11 mouse cellular contexts compared by ENCODE assay signal in genomic region chr9:58672474-58672873, GRCm38 (mm10).
DNase-seq lines count a peak whose midpoint lies in the region; ATAC-seq and TF ChIP-seq lines count a peak whose summit lies in the region.
"Had no signal": no experiment of that assay in that cellular context is flagged by ENCODE, and none has a peak within 500 bp of the region (broad histone marks: within the 10 kb centered on the region; RNA-seq: fewer than 3 reads in every experiment).

No protein-coding gene starts in this region.

- TF ChIP-seq CTCF in liver, adult 2 months (IDR thresholded peaks at IDR 0.05; ENCODE audit: low read depth, low read length): no peak
- TF ChIP-seq CTCF in liver, postnatal 0 days (IDR thresholded peaks at IDR 0.05; ENCODE audit: low read depth): no peak

- H3K4me1 ChIP-seq in liver, adult 2 months (ENCODE audit: control insufficient read depth, insufficient read depth, low read length): no peaks in the 10 kb centered on the region
- H3K4me1 ChIP-seq in liver, postnatal 0 days (ENCODE audit: insufficient read depth): no peaks in the 10 kb centered on the region
- no peaks in the 10 kb centered on the region for H3K4me1 ChIP-seq in forebrain, embryonic 12.5 days

- no peak overlapping the region for H3K4me2 ChIP-seq in liver, postnatal 0 days (ENCODE audit: low read depth, low read length)
- H3K4me2 ChIP-seq in forebrain, embryonic 12.5 days: no peak overlapping the region

- no peak for TF ChIP-seq EP300 in liver, postnatal 0 days (IDR thresholded peaks at IDR 0.05; ENCODE audit: low read depth)

- no peaks in the 10 kb centered on the region for H3K27me3 ChIP-seq in liver, adult 2 months (ENCODE audit: control insufficient read depth, insufficient read depth, low read length)
- H3K27me3 ChIP-seq in liver, postnatal 0 days (ENCODE audit: insufficient read depth, low read length): no peaks in the 10 kb centered on the region
- H3K27me3 ChIP-seq in forebrain, embryonic 12.5 days: no peaks in the 10 kb centered on the region

- ATAC-seq in liver, postnatal 0 days: no peak
- no peak for ATAC-seq in forebrain, embryonic 12.5 days (ENCODE audit: low FRiP score)

- no peak for TF ChIP-seq POLR2A in liver, adult 2 months (IDR thresholded peaks at IDR 0.05; ENCODE audit: extremely low read depth, insufficient read depth, low read length)

- no peaks in the 10 kb centered on the region for H3K9me3 ChIP-seq in liver, postnatal 0 days (ENCODE audit: low read length)
- H3K9me3 ChIP-seq in forebrain, embryonic 12.5 days: no peaks in the 10 kb centered on the region
- H3K9me3 ChIP-seq: G1E had no signal

- peak; percentile 60 for DNase-seq in liver, adult 2 months (ENCODE audit: extremely low read depth, low read depth, low spot score)
- no peak for DNase-seq in liver, postnatal 0 days
- peak; percentile 33 for DNase-seq in fibroblast of lung, adult 2 months (ENCODE audit: low read depth)
- DNase-seq in kidney, postnatal 10 days: peak; percentile 33
- DNase-seq in skeletal muscle tissue, adult 2 months (ENCODE audit: low read depth, low spot score): peak; percentile 80
- no peak for DNase-seq in cerebellum, postnatal 14 days
- no peak for DNase-seq in neural tube, embryonic 10.5 days (ENCODE audit: extremely low spot score, low spot score)
- DNase-seq: layer of hippocampus, postnatal 36 days; thymus, adult 2 months had no signal

- H3K27ac ChIP-seq in liver, adult 2 months (replicated peaks; ENCODE audit: insufficient read depth, low read depth, low read length): no peak overlapping the region
- H3K27ac ChIP-seq in liver, postnatal 0 days (ENCODE audit: low read depth): no peak overlapping the region
- no peak overlapping the region for H3K27ac ChIP-seq in forebrain, embryonic 12.5 days

- H3K79me2 ChIP-seq in liver, adult 2 months (ENCODE audit: control insufficient read depth, insufficient read depth, low read length): no peaks in the 10 kb centered on the region

- 34% methylated on average over 4 of the region's 4 CpGs for WGBS in liver, adult 2 months
- 57% methylated on average over 4 of the region's 4 CpGs for WGBS in liver, postnatal 0 days (ENCODE audit: insufficient replicate concordance)
- WGBS in forebrain, embryonic 12.5 days: 82% methylated on average over 4 of the region's 4 CpGs

- no peak overlapping the region for H3K9ac ChIP-seq in liver, adult 2 months (ENCODE audit: low read depth, low read length)
- no peak overlapping the region for H3K9ac ChIP-seq in liver, postnatal 0 days (replicated peaks)
- no peak overlapping the region for H3K9ac ChIP-seq in forebrain, embryonic 12.5 days

- H3K36me3 ChIP-seq in liver, adult 2 months (ENCODE audit: control insufficient read depth, insufficient read depth, low read length): no peaks in the 10 kb centered on the region
- H3K36me3 ChIP-seq in liver, postnatal 0 days (replicated peaks; ENCODE audit: insufficient read depth, low read length): no peaks in the 10 kb centered on the region
- no peaks in the 10 kb centered on the region for H3K36me3 ChIP-seq in forebrain, embryonic 12.5 days (replicated peaks)

- no peak overlapping the region for H3K4me3 ChIP-seq in liver, adult 2 months (ENCODE audit: insufficient read depth, low read depth, low read length)
- H3K4me3 ChIP-seq in liver, postnatal 0 days (ENCODE audit: low read depth, low read length): no peak overlapping the region
- no peak overlapping the region for H3K4me3 ChIP-seq in forebrain, embryonic 12.5 days (replicated peaks)

Comparison
In these comparisons a context has a peak if more than half of its experiments do, and no peak if none do; other contexts are left out.
1. DNase-seq: peak in liver, adult 2 months (single experiment), fibroblast of lung, adult 2 months (single experiment), kidney, postnatal 10 days (single experiment) and skeletal muscle tissue, adult 2 months (single experiment); none in liver, postnatal 0 days (single experiment), cerebellum, postnatal 14 days (0 of 2) and neural tube, embryonic 10.5 days (single experiment).